Mouse (Mus musculus): ENCODE results near the gene Tet1. TPM values are rescaled to one million over a fixed set of nuclear protein-coding genes. Genes with fewer than 3 reads are reported as not detected.
A peak's percentile ranks its signal among the peaks of the same experiment; 100 is the strongest.
"Not testable (repeated sequence)": the region's sequence is repeated elsewhere in the genome, so short reads cannot be mapped to it uniquely, and the experiment has no call there.

Gene Tet1
- total RNA-seq, 1 experiment from 2014 or later: 0.10 TPM

GRCm38 (mm10) chr10:62794221-62794620, 114.6 kb downstream of the Tet1 start:
- ATAC-seq (replicated peaks; ENCODE audit: insufficient number of reproducible peaks, low FRiP score, low TSS enrichment, poor library complexity, severe bottlenecking): no peak

GRCm38 (mm10) chr10:62793091-62793453, 115.7 kb downstream of the Tet1 start:
- no peak for ATAC-seq (replicated peaks; ENCODE audit: insufficient number of reproducible peaks, low FRiP score, low TSS enrichment, poor library complexity, severe bottlenecking)

GRCm38 (mm10) chr10:62792177-62793090, 116.4 kb downstream of the Tet1 start, which contains the start of gene Ccar1:
Gene Ccar1, minus strand, starts transcription at chr10:62792286.
- peak; percentile 98 for ATAC-seq (replicated peaks; ENCODE audit: insufficient number of reproducible peaks, low FRiP score, low TSS enrichment, poor library complexity, severe bottlenecking)

GRCm38 (mm10) chr10:62791251-62792176, 117.3 kb downstream of the Tet1 start:
- ATAC-seq (replicated peaks; ENCODE audit: insufficient number of reproducible peaks, low FRiP score, low TSS enrichment, poor library complexity, severe bottlenecking): 0 out of 2 replicates have a peak, but pooled peaks have one; percentile 4

- ATAC-seq (replicated peaks; ENCODE audit: insufficient number of reproducible peaks, low FRiP score, low TSS enrichment, poor library complexity, severe bottlenecking): not testable (repeated sequence)
Observed at GRCm38 (mm10) chr10:62781776-62782175, 127.0 kb downstream of the Tet1 start.

Other genes with a start within 250 kb of the Tet1 start
- gene Stox1, start 182.9 kb downstream of the Tet1 start, total RNA-seq (2017): 1.7 TPM in 1 of 3 replicates, not detected in the others
- gene Ccar1, start 116.7 kb downstream of the Tet1 start, total RNA-seq (2017): 121 to 145 TPM (median 121 TPM) in 3 replicates
- gene Slc25a16, start 11.6 kb upstream of the Tet1 start, total RNA-seq (2017): 19.2 to 25.3 TPM (median 20.8 TPM) in 3 replicates
- gene Dna2, start 38.0 kb upstream of the Tet1 start, total RNA-seq (2017): 53.3 to 72.9 TPM (median 67.8 TPM) in 3 replicates
- 14.6 to 24.6 TPM (median 15.7 TPM) in 3 replicates for gene Rufy2, start 71.2 kb upstream of the Tet1 start, total RNA-seq (2017)
- 87.7 to 119 TPM (median 96.9 TPM) in 3 replicates for gene Hnrnph3, start 115.2 kb upstream of the Tet1 start, total RNA-seq (2017)
- gene Pbld2, start 115.3 kb upstream of the Tet1 start, total RNA-seq (2017): not detected in 3 replicates
- gene Pbld1, start 151.2 kb upstream of the Tet1 start, total RNA-seq (2017): 2.8 to 12.5 TPM in 2 of 3 replicates, not detected in the other
- not detected in 3 replicates for gene Atoh7, start 190.7 kb upstream of the Tet1 start, total RNA-seq (2017)